Mouse (Mus musculus) heart, embryonic 13.5 days (tissue): Measurements from ENCODE around the gene Rapsn. TPM values are rescaled to one million over a fixed set of nuclear protein-coding genes. Genes with fewer than 3 reads are reported as not detected.

Experiments
- ATAC-seq: fragments of 200-750 bp; cut with Nextera tagmentation; 2 replicates; pipeline ENCODE4 v1.8.0; 2017; ENCODE audit warnings: moderate TSS enrichment; ENCODE audit not compliant: insufficient number of reproducible peaks, low FRiP score, low TSS enrichment; ENCODE audit errors: extremely low read depth
- H3K27ac ChIP-seq: fragments of 300-500 bp; sonication (generic); replicated peaks from 2 replicates; pipeline ENCODE4 v1.5.1; 2015; ENCODE audit warnings: moderate library complexity, mild to moderate bottlenecking, inconsistent platforms
- H3K27me3 ChIP-seq: fragments of 300-500 bp; sonication (generic); replicated peaks from 2 replicates; pipeline ENCODE4 v1.6.1; 2015; ENCODE audit warnings: mild to moderate bottlenecking, inconsistent platforms
- H3K36me3 ChIP-seq: fragments of 300-500 bp; sonication (generic); 2 replicates; pipeline ENCODE4 v1.6.1; 2015; ENCODE audit warnings: mild to moderate bottlenecking, inconsistent platforms
- H3K4me1 ChIP-seq: fragments of 300-500 bp; sonication (generic); 2 replicates; pipeline ENCODE4 v1.6.1; 2015; ENCODE audit warnings: inconsistent platforms
- H3K4me2 ChIP-seq: fragments of 300-500 bp; sonication (generic); 2 replicates; pipeline ENCODE4 v1.6.1; 2015; ENCODE audit warnings: inconsistent platforms, mild to moderate bottlenecking, moderate library complexity
- H3K4me3 ChIP-seq: fragments of 300-500 bp; sonication (generic); 2 replicates; pipeline ENCODE4 v1.5.1; 2015; ENCODE audit warnings: moderate library complexity, mild to moderate bottlenecking, inconsistent platforms
- H3K9ac ChIP-seq: fragments of 300-500 bp; sonication (generic); 2 replicates; pipeline ENCODE4 v1.6.1; 2015; ENCODE audit warnings: inconsistent platforms, mild to moderate bottlenecking, moderate library complexity
- H3K9me3 ChIP-seq: fragments of 300-500 bp; sonication (generic); 2 replicates; pipeline ENCODE4 v1.6.1; 2016; ENCODE audit warnings: inconsistent platforms
- WGBS: fragments of 180-500 bp; shearing (Covaris S2); methylation state at CpG from one replicate; pipeline ENCODE4 v1.1.7; 2015; ENCODE audit warnings: mixed read lengths; 5-methylcytosine and 5-hydroxymethylcytosine counted together
- polyA plus RNA-seq: library from polyadenylated mRNA; unstranded; fragments of >200 nt; fragmentation: Nextera tagmentation; extraction: Ambion mirVana; gene quantifications from 2 replicates; pipeline ENCODE4 v1.2.1, GENCODE M21; 2015

Gene Rapsn
- polyA plus RNA-seq, 1 experiment from 2014 or later = 21.2 TPM

DNA sequence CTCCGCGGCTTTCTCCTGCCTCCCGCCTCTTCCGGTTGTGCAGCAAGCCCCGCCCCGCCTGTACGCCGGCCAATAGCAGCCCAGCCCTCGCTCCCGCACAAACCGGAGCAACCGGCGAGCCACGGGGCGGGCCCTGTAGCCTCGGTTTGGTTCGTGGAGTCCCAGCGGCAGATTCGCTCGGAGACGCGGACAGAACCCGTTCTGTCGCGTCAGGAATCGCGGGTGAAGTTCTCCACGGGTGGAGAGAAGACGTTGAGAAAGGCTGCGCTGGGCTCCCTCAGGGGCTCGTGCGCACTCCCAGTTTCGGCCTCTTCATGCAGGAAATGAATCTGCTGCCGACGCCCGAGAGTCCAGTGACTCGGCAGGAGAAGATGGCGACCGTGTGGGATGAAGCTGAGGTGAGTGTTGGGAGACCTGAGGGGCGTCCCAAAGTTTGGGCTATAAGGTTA lies 18.5 kb downstream of the Rapsn start, which contains the start of gene Psmc3:
TSS of gene Psmc3 (plus strand) at position 76 of the 449 bp plus-strand sequence.
- Histone ChIP-seq H3K27me3 (no peaks in the 10 kb centered on the region), H3K27ac (peak within 1 kb of the TSS; percentile 79), H3K9me3 (no peaks in the 10 kb centered on the region), H3K9ac (peak within 1 kb of the TSS; percentile 94), H3K4me1 (peaks cover 19% of the 10 kb centered on the region), H3K36me3 (peaks cover 46% of the 10 kb centered on the region), H3K4me3 (peak within 1 kb of the TSS; percentile 89), H3K4me2 (peak within 1 kb of the TSS; percentile 83)
- ATAC-seq = peak; percentile 95
- WGBS = under 1% methylated on average over 40 of the region's 40 CpGs

DNA sequence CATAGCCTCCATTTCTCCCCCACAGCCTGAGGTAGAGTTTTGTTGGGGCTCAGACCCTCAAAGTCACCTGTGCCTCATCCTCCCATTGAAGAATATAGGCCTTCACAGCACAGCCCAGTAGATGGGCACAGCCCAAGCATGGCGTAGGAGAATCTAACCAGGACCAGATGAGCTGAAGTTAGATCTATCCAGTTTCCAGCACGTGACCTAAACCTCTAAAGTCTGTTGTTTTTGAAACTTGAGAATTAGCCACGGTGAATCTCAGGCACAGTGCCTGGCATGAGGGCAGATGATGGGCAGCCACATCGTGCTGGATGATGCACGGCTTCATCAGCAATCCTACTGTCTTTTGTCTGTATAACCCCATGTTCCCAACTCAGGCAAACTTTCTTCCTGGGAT lies 23.0 kb downstream of the Rapsn start:
- Histone ChIP-seq H3K27ac (no peak overlapping the region), H3K27me3 (no peaks in the 10 kb centered on the region), H3K4me3 (no peak overlapping the region), H3K36me3 (peaks cover 81% of the 10 kb centered on the region), H3K4me2 (no peak overlapping the region), H3K9me3 (no peaks in the 10 kb centered on the region), H3K9ac (no peak overlapping the region), H3K4me1 (peaks cover 45% of the 10 kb centered on the region)
- 90% methylated on average over 5 of the region's 5 CpGs for WGBS
- no peak for ATAC-seq

DNA sequence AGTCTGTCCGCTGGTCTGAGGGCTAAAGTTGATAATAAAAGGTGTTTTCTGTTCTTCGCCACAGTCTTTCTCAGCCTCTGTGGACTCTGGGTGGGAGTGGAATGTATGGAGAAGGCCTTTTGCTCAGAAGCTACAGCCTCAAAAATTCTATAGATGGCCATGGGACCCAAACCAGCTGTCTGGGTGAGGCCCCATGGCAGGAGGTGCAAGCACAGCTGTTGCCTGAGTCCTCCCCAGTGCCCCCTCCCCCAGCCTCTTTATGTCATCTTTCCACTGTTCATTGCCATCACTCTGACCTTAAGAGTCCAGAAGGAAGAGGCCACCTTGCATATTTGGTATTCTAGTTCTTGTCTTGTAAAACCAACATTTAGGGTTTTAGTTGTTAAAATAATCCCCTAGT lies 24.0 kb downstream of the Rapsn start:
- peaks cover 45% of the 10 kb centered on the region for H3K4me1 ChIP-seq
- H3K4me2 ChIP-seq = no peak overlapping the region
- H3K36me3 ChIP-seq = peaks cover 91% of the 10 kb centered on the region
- no peak overlapping the region for H3K4me3 ChIP-seq
- H3K9me3 ChIP-seq = no peaks in the 10 kb centered on the region
- 89% methylated on average over 2 of the region's 2 CpGs for WGBS
- no peak for ATAC-seq
- no peak overlapping the region for H3K9ac ChIP-seq
- no peaks in the 10 kb centered on the region for H3K27me3 ChIP-seq
- H3K27ac ChIP-seq = no peak overlapping the region

DNA sequence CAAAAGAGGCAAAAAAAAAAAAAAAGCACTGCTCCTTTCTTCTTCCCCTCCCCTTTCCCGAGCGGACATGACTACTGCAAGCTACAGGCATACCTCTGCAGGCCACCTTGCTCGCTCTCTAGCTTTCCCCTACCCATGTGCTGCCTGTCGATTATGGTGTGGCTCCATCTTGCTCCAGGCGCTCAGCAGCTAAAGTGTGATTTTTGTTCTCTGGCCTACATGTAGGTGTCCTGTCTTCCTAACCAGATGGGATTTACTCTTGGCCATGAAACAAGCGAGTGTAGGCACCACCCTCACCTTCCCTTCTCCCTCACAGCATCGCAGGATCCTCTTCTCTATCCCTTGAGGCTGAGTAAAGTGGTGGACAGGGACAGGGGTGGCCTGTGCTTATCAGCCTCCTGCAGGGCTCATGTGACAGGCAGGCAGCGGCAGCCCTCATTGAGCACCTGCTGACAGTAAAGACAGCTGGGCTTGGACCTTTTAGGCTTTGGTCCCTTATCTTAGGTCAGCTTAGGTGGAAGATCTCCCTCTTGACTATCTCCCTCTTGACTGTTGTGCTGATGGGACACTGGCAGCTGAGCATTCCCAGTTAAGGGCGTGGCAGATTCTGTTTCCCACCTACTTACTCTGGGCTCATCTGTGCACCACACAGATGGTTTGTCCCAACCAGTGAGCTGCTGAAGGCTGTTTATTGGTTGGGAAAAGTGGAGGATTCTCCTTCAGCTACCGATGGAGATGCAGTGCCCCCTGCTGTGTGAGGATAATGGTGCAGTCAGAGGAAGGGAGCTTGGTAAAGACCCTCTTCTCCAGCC lies 25.3 kb downstream of the Rapsn start:
- peak overlapping the region; percentile 19; the same call in 1 of the 2 replicates for H3K9ac ChIP-seq
- peak overlapping the region; percentile 8; the same call in 1 of the 2 replicates for H3K4me2 ChIP-seq
- WGBS = 45% methylated on average over 10 of the region's 10 CpGs
- H3K4me3 ChIP-seq = no peak overlapping the region
- 0 out of 2 replicates have a peak, but pooled peaks have one; percentile 33 for ATAC-seq
- no peaks in the 10 kb centered on the region for H3K27me3 ChIP-seq
- H3K36me3 ChIP-seq = peaks cover 95% of the 10 kb centered on the region
- peak overlapping the region; percentile 88 for H3K27ac ChIP-seq
- no peaks in the 10 kb centered on the region for H3K9me3 ChIP-seq
- peaks cover 37% of the 10 kb centered on the region for H3K4me1 ChIP-seq

DNA sequence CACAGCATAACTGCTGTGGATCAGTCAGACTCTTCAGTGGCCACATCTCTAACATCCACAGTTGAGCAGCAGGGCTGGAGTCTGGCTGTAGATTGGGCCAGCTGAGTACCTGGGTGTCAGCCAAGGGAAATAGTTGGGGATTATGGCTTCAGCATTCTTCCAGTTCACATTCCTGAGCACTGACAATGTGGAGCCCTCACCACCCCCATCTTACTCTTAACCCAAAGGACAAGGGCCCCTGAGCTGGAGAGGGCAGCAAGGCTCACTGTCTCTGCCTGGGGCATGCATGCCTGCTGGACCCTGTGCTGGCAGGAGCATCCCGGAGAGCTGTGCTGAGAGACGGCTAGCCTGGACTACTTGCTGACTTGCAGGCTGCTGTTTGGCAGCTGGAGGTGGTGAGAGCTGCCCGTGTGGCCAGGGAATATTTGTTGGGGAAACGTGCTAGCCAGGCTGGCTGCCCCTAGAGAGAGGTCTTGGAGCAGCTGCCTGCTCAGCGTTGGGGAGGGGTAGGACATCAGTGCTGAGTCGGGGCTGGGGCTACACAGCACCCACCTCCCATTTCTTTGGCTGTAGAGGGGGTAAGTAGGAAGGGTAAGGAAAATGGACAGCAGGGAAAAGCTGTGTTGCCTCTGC lies 26.5 kb downstream of the Rapsn start:
- Histone ChIP-seq H3K4me1 (peaks cover 43% of the 10 kb centered on the region), H3K27me3 (no peaks in the 10 kb centered on the region), H3K4me3 (no peak overlapping the region), H3K4me2 (peak overlapping the region; percentile 25), H3K36me3 (peaks cover 94% of the 10 kb centered on the region), H3K9me3 (no peaks in the 10 kb centered on the region), H3K9ac (peak overlapping the region; percentile 62), H3K27ac (peak overlapping the region; percentile 88)
- ATAC-seq = peak; percentile 31; the same call in 1 of the 2 replicates
- 51% methylated on average over 6 of the region's 6 CpGs for WGBS

DNA sequence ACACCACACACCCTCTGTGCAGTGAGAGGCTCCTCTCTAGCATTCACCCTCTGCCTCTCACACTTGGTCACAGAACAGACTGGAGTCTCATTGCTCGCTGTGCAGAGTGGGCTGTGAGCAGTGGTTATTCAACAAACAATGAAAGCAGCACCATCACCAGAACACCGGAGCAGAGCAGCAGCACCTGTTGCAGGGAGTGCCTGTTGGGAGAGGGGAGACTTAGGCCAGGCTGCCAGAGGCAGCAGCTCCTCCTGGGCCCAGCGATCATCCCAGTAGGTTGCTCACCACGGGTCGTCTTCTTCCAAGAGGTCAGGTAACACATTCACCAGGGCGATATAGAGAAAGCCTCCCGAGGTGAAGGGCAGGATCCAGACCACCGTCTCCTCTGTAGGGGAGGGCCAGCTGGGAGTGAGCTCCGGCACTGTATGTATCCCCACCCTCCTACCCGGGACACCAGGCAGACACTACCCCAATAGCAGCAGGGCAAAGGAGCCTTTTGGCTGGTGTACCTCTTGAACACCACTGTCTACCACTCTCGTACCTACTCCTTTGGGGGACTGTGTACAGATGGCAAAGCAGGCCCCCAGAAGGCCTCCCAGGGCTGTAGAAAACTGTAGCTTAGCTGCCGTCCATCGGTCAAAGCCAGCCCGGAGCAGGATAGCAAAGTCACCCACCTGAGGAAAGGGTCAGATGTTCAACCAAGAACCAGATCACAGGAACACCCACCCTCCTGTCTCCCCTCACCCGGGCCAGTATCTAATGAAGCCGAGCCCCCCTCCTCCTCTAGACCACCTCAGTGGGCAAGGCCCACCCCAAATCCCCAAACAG lies 27.6 kb downstream of the Rapsn start:
- H3K36me3 ChIP-seq = peaks cover 93% of the 10 kb centered on the region
- no peak overlapping the region for H3K4me3 ChIP-seq
- peak overlapping the region; percentile 88 for H3K27ac ChIP-seq
- ATAC-seq = no peak
- peak overlapping the region; percentile 25; the same call in 1 of the 2 replicates for H3K4me2 ChIP-seq
- 87% methylated on average over 16 of the region's 16 CpGs for WGBS
- H3K9ac ChIP-seq = peak overlapping the region; percentile 62
- H3K27me3 ChIP-seq = no peaks in the 10 kb centered on the region
- H3K9me3 ChIP-seq = no peaks in the 10 kb centered on the region
- peaks cover 43% of the 10 kb centered on the region for H3K4me1 ChIP-seq

DNA sequence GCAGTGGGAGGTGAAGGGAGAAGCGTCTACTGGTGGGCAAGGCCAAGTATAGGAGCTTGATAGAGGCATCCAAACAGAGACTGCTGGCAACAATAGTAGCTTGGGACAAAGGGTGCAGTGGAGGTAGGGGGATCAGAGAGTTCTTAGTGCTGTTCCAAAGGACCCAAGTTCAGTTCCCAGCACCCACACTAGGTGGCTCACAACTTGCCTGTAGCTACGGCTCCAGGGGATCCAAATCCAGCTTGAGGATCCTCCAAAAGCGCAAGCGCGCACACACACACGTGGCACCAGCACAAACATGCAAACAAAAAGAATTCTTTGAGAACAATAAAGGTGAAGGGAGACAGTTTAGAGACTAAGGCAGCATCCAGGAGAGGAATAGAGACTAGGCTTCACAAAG lies 28.8 kb downstream of the Rapsn start:
- no peak for ATAC-seq
- WGBS = 89% methylated on average over 6 of the region's 6 CpGs
- Histone ChIP-seq H3K27ac (no peak overlapping the region), H3K4me3 (no peak overlapping the region), H3K4me1 (peaks cover 54% of the 10 kb centered on the region), H3K9me3 (no peaks in the 10 kb centered on the region), H3K9ac (no peak overlapping the region), H3K36me3 (peaks cover 84% of the 10 kb centered on the region), H3K27me3 (no peaks in the 10 kb centered on the region), H3K4me2 (no peak overlapping the region)

DNA sequence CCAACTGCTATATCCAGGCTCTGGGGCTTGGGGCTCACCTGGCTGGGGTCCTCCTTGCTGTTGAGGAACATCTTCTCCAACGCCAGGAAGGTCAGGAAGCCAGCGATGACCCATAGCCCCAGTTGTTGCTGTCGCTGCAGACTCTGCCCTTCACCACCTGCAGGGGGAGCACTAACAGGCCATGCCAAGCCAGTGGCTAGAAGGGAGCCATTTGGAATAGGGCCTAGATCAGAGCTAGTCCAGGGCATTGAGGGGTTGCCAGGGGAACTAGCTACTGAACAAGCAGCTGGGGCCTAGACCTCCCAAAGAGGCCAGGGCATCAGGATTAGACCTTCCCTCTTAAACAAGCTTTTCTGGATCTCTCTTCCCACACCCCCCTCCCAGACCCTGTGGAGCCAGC lies 30.1 kb downstream of the Rapsn start:
- no peak overlapping the region for H3K4me3 ChIP-seq
- peaks cover 71% of the 10 kb centered on the region for H3K36me3 ChIP-seq
- no peak for ATAC-seq
- H3K27ac ChIP-seq = 0 out of 2 replicates have a peak overlapping the region, but pooled peaks have one; percentile 28
- H3K4me1 ChIP-seq = peaks cover 49% of the 10 kb centered on the region
- WGBS = 63% methylated on average over 3 of the region's 3 CpGs
- no peak overlapping the region for H3K9ac ChIP-seq
- H3K9me3 ChIP-seq = no peaks in the 10 kb centered on the region
- no peak overlapping the region for H3K4me2 ChIP-seq
- no peaks in the 10 kb centered on the region for H3K27me3 ChIP-seq

DNA sequence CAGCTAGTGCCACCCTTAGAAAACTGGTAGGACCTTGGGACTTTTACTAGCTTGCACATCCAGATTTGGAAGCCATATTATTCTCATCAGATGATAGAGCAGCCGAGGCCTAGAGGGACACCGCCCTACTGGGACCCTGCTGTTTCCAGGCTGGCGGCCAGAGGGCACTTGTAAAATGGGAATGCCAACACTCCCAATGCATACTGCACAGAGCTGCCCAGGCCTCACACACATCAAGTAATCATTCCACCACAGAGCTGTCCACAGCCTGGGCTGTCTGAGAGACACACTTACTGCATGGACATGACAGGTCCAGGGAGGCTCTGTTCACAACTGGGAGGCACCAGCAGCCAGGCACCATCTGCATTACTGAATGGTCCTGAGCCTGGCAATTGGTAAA lies 31.0 kb downstream of the Rapsn start:
- H3K9me3 ChIP-seq = no peaks in the 10 kb centered on the region
- H3K4me3 ChIP-seq = no peak overlapping the region
- ATAC-seq = no peak
- H3K9ac ChIP-seq = 0 out of 2 replicates have a peak overlapping the region, but pooled peaks have one; percentile 14
- peaks cover 64% of the 10 kb centered on the region for H3K36me3 ChIP-seq
- 75% methylated on average over 3 of the region's 3 CpGs for WGBS
- peaks cover 48% of the 10 kb centered on the region for H3K4me1 ChIP-seq
- no peaks in the 10 kb centered on the region for H3K27me3 ChIP-seq
- no peak overlapping the region for H3K4me2 ChIP-seq
- H3K27ac ChIP-seq = 0 out of 2 replicates have a peak overlapping the region, but pooled peaks have one; percentile 15

DNA sequence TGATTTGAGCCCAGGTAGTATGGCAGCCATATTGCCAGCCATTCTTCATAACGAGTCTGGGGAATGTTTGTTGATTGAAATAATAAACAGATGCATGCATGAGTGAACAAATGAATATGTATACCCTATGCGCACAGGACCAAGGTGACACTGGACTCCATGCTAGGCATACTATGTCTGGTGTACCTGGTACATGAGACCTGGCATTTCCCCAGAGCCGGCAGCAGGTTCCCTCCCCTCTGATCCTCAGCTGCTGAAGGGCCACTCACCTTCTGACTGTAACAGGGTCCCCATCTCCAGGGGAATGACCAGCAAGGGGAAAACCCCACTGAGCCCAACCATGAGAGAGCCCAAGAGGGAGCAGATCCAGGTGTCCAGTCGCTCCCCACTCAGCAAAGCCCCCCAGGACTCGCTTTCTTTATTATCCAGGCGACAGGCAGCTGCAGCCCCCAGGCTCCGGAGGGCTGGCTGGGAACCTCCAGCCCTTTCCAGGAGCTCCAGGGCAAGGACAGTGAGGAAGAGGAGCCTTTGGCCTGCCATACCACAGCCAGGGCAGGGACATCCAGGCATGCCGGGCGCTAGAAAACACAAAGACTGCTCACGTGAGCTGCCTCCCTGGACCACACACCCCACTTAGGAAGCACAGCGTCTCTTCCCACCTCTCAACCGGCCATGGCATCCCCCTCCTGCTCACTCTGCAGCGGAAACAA lies 32.9 kb downstream of the Rapsn start:
- no peak for ATAC-seq
- H3K27ac ChIP-seq = 0 out of 2 replicates have a peak overlapping the region, but pooled peaks have one; percentile 91

More for the DNA sequence above, 32.9 kb downstream of the Rapsn start:
- Histone ChIP-seq H3K9me3 (no peaks in the 10 kb centered on the region), H3K9ac (peak overlapping the region; percentile 90), H3K4me3 (peak overlapping the region; percentile 78), H3K36me3 (peaks cover 48% of the 10 kb centered on the region), H3K27me3 (no peaks in the 10 kb centered on the region), H3K4me1 (peaks cover 33% of the 10 kb centered on the region), H3K4me2 (peak overlapping the region; percentile 82)
- WGBS = 59% methylated on average over 13 of the region's 13 CpGs
